Mouse (Mus musculus): ENCODE data around the gene Ggta1. TPM values are rescaled to one million over a fixed set of nuclear protein-coding genes. Genes with fewer than 3 reads are reported as not detected.

Gene Ggta1
- total and polyA plus RNA-seq, 2 experiments = 1.3 to 3.5 TPM

- Histone ChIP-seq H3K9ac (ENCODE audit: low read depth, low read length) (no peak overlapping the region), H3K27ac (replicated peaks; ENCODE audit: insufficient read depth, low read depth, low read length) (no peak overlapping the region), H3K27me3 (ENCODE audit: control insufficient read depth, insufficient read depth, low read length) (no peaks in the 10 kb centered on the region), H3K36me3 (ENCODE audit: control insufficient read depth, insufficient read depth, low read length) (no peaks in the 10 kb centered on the region), H3K79me2 (ENCODE audit: control insufficient read depth, insufficient read depth, low read length) (no peaks in the 10 kb centered on the region), H3K4me3 (ENCODE audit: insufficient read depth, low read depth, low read length) (no peak overlapping the region), H3K4me1 (ENCODE audit: control insufficient read depth, insufficient read depth, low read length) (no peaks in the 10 kb centered on the region)
- 50% methylated on average over 9 of the region's 9 CpGs for WGBS
- TF ChIP-seq POLR2A (IDR thresholded peaks at IDR 0.05; ENCODE audit: extremely low read depth, insufficient read depth, low read length) (no peak), CTCF (IDR thresholded peaks at IDR 0.05; ENCODE audit: low read depth, low read length) (no peak)
- peak; percentile 74 for DNase-seq (ENCODE audit: extremely low read depth, low read depth, low spot score)
Measured at GRCm38 (mm10) chr2:35379306-35379705, 83.7 kb downstream of the Ggta1 start.

- Histone ChIP-seq H3K36me3 (ENCODE audit: control insufficient read depth, insufficient read depth, low read length) (no peaks in the 10 kb centered on the region), H3K27me3 (ENCODE audit: control insufficient read depth, insufficient read depth, low read length) (no peaks in the 10 kb centered on the region), H3K4me3 (ENCODE audit: insufficient read depth, low read depth, low read length) (no peak overlapping the region), H3K79me2 (ENCODE audit: control insufficient read depth, insufficient read depth, low read length) (no peaks in the 10 kb centered on the region), H3K9ac (ENCODE audit: low read depth, low read length) (no peak overlapping the region), H3K27ac (replicated peaks; ENCODE audit: insufficient read depth, low read depth, low read length) (no peak overlapping the region), H3K4me1 (ENCODE audit: control insufficient read depth, insufficient read depth, low read length) (no peaks in the 10 kb centered on the region)
- WGBS = 49% methylated on average over 6 of the region's 6 CpGs
- no peak for DNase-seq (ENCODE audit: extremely low read depth, low read depth, low spot score)
- TF ChIP-seq POLR2A (IDR thresholded peaks at IDR 0.05; ENCODE audit: extremely low read depth, insufficient read depth, low read length) = no peak
- no peak for TF ChIP-seq CTCF (IDR thresholded peaks at IDR 0.05; ENCODE audit: low read depth, low read length)
Measured at GRCm38 (mm10) chr2:35377600-35377999, 85.4 kb downstream of the Ggta1 start.

GRCm38 (mm10) chr2:35373003-35373402, 90.0 kb downstream of the Ggta1 start:
- Histone ChIP-seq H3K27ac (replicated peaks; ENCODE audit: insufficient read depth, low read depth, low read length) (no peak overlapping the region), H3K27me3 (ENCODE audit: control insufficient read depth, insufficient read depth, low read length) (no peaks in the 10 kb centered on the region), H3K4me3 (ENCODE audit: insufficient read depth, low read depth, low read length) (no peak overlapping the region), H3K4me1 (ENCODE audit: control insufficient read depth, insufficient read depth, low read length) (no peaks in the 10 kb centered on the region), H3K9ac (ENCODE audit: low read depth, low read length) (no peak overlapping the region), H3K79me2 (ENCODE audit: control insufficient read depth, insufficient read depth, low read length) (no peaks in the 10 kb centered on the region), H3K36me3 (ENCODE audit: control insufficient read depth, insufficient read depth, low read length) (no peaks in the 10 kb centered on the region)
- TF ChIP-seq CTCF (IDR thresholded peaks at IDR 0.05; ENCODE audit: low read depth, low read length) (peak; percentile 45), POLR2A (IDR thresholded peaks at IDR 0.05; ENCODE audit: extremely low read depth, insufficient read depth, low read length) (no peak)
- WGBS = 23% methylated on average over 3 of the region's 3 CpGs
- DNase-seq (ENCODE audit: extremely low read depth, low read depth, low spot score) = peak; percentile 6

GRCm38 (mm10) chr2:35370686-35371085, 92.3 kb downstream of the Ggta1 start:
- TF ChIP-seq CTCF (IDR thresholded peaks at IDR 0.05; ENCODE audit: low read depth, low read length) = no peak
- TF ChIP-seq POLR2A (IDR thresholded peaks at IDR 0.05; ENCODE audit: extremely low read depth, insufficient read depth, low read length) = no peak
- no peak overlapping the region for H3K9ac ChIP-seq (ENCODE audit: low read depth, low read length)
- no peak overlapping the region for H3K27ac ChIP-seq (replicated peaks; ENCODE audit: insufficient read depth, low read depth, low read length)
- H3K4me1 ChIP-seq (ENCODE audit: control insufficient read depth, insufficient read depth, low read length) = no peaks in the 10 kb centered on the region
- H3K4me3 ChIP-seq (ENCODE audit: insufficient read depth, low read depth, low read length) = no peak overlapping the region
- H3K36me3 ChIP-seq (ENCODE audit: control insufficient read depth, insufficient read depth, low read length) = no peaks in the 10 kb centered on the region
- H3K27me3 ChIP-seq (ENCODE audit: control insufficient read depth, insufficient read depth, low read length) = no peaks in the 10 kb centered on the region
- H3K79me2 ChIP-seq (ENCODE audit: control insufficient read depth, insufficient read depth, low read length) = no peaks in the 10 kb centered on the region
- no peak for DNase-seq (ENCODE audit: extremely low read depth, low read depth, low spot score)

- H3K79me2 ChIP-seq (ENCODE audit: control insufficient read depth, insufficient read depth, low read length) = no peaks in the 10 kb centered on the region
- H3K36me3 ChIP-seq (ENCODE audit: control insufficient read depth, insufficient read depth, low read length) = no peaks in the 10 kb centered on the region
- WGBS = 71% methylated on average over 2 of the region's 2 CpGs
- no peak for DNase-seq (ENCODE audit: extremely low read depth, low read depth, low spot score)
- H3K4me1 ChIP-seq (ENCODE audit: control insufficient read depth, insufficient read depth, low read length) = no peaks in the 10 kb centered on the region
- TF ChIP-seq CTCF (IDR thresholded peaks at IDR 0.05; ENCODE audit: low read depth, low read length) = no peak
- TF ChIP-seq POLR2A (IDR thresholded peaks at IDR 0.05; ENCODE audit: extremely low read depth, insufficient read depth, low read length) = no peak
- H3K27ac ChIP-seq (replicated peaks; ENCODE audit: insufficient read depth, low read depth, low read length) = no peak within 1 kb of the TSS
- no peak within 1 kb of the TSS for H3K9ac ChIP-seq (ENCODE audit: low read depth, low read length)
- H3K4me3 ChIP-seq (ENCODE audit: insufficient read depth, low read depth, low read length) = no peak within 1 kb of the TSS
- no peaks in the 10 kb centered on the region for H3K27me3 ChIP-seq (ENCODE audit: control insufficient read depth, insufficient read depth, low read length)
Measured at GRCm38 (mm10) chr2:35367629-35368028, 95.4 kb downstream of the Ggta1 start, which contains the start of gene 4930568D16Rik. TSS of gene 4930568D16Rik (minus strand) at chr2:35367729.

Other genes starting within 250 kb of the Ggta1 start
- 16.9 and 22.8 TPM in 2 replicates for gene Gsn, start 206.9 kb downstream of the Ggta1 start, total RNA-seq (2014; rRNA removed)
- 20.9 and 22.5 TPM in 2 replicates for gene Gsn, start 206.9 kb downstream of the Ggta1 start, polyA plus RNA-seq (2012; rRNA removed)
- gene Stom, start 126.3 kb downstream of the Ggta1 start, total RNA-seq (2014; rRNA removed) = 42.4 and 46.7 TPM in 2 replicates
- 34.2 and 40.3 TPM in 2 replicates for gene Stom, start 126.3 kb downstream of the Ggta1 start, polyA plus RNA-seq (2012; rRNA removed)
- gene 4930568D16Rik, start 95.5 kb downstream of the Ggta1 start, total RNA-seq (2014; rRNA removed) = not detected in 2 replicates
- not detected in 2 replicates for gene 4930568D16Rik, start 95.5 kb downstream of the Ggta1 start, polyA plus RNA-seq (2012; rRNA removed)
- not detected in 2 replicates for gene 4930402F06Rik, start 66.1 kb downstream of the Ggta1 start, total RNA-seq (2014; rRNA removed)
- not detected in 2 replicates for gene 4930402F06Rik, start 66.1 kb downstream of the Ggta1 start, polyA plus RNA-seq (2012; rRNA removed)
- 4.1 and 5.4 TPM in 2 replicates for gene Dab2ip, start 95.0 kb upstream of the Ggta1 start, total RNA-seq (2014; rRNA removed)
- 8.4 and 8.6 TPM in 2 replicates for gene Dab2ip, start 95.0 kb upstream of the Ggta1 start, polyA plus RNA-seq (2012; rRNA removed)